ENCODE assay signal across 32 mouse cellular contexts in the genomic region with DNA sequence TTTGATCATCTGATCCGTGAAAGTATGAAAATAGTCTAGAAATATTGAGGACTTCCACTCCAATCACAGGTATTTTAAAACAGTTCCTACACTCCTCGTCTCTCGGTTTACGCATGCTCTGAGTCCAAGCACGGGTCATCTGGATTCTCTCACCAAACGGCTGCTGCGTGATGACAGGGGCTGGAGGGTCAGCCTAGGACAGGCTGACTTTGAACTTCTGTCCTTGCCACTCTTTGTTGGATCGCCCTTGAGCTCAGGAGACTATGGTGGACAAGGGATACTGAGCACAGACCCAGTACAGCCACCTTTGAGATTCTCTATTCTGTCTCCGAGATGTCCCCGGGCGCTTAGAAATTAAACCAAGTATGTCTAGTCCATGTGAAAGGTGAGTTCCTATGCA. TPM values are rescaled to one million over a fixed set of nuclear protein-coding genes. Genes with fewer than 3 reads are reported as not detected.
A peak's percentile ranks its signal among the peaks of the same experiment; 100 is the strongest.
DNase-seq lines count a peak whose midpoint lies in the region; ATAC-seq and TF ChIP-seq lines count a peak whose summit lies in the region.
"Had no signal": no experiment of that assay in that cellular context is flagged by ENCODE, and none has a peak within 500 bp of the region (broad histone marks: within the 10 kb centered on the region; RNA-seq: fewer than 3 reads in every experiment).

No protein-coding gene starts in this region.

- peaks cover 2% of the 10 kb centered on the region for H3K4me1 ChIP-seq in heart, adult 2 months (ENCODE audit: control insufficient read depth, insufficient read depth, low read length)
- H3K4me1 ChIP-seq in heart, embryonic 10.5 days: peaks cover 18% of the 10 kb centered on the region
- H3K4me1 ChIP-seq in heart, embryonic 15.5 days (replicated peaks): peaks cover 12% of the 10 kb centered on the region
- H3K4me1 ChIP-seq: embryonic facial prominence, embryonic 12.5 days; hindbrain, embryonic 10.5 days; hindbrain, embryonic 15.5 days; limb, embryonic 15.5 days; liver, embryonic 13.5 days; midbrain, embryonic 10.5 days; neural tube, embryonic 12.5 days had no signal

- no peak for TF ChIP-seq POLR2A in heart, adult 2 months (IDR thresholded peaks at IDR 0.05; ENCODE audit: insufficient read depth, low read depth, low read length)

- H3K4me3 ChIP-seq in heart, adult 2 months: no peak overlapping the region
- no peak overlapping the region for H3K4me3 ChIP-seq in heart, embryonic 10.5 days
- H3K4me3 ChIP-seq in heart, embryonic 15.5 days: no peak overlapping the region
- H3K4me3 ChIP-seq: embryonic facial prominence, embryonic 12.5 days; gastrocnemius, adult 2 months; hindbrain, embryonic 10.5 days; hindbrain, embryonic 15.5 days; layer of hippocampus, adult 2 months; limb, embryonic 15.5 days; liver, embryonic 13.5 days; midbrain, embryonic 10.5 days; neural tube, embryonic 12.5 days had no signal

- H3K79me2 ChIP-seq in heart, adult 2 months (replicated peaks; ENCODE audit: control insufficient read depth, insufficient read depth, low read length): no peaks in the 10 kb centered on the region

- peak; percentile 93 for TF ChIP-seq EP300 in heart, adult 2 months (IDR thresholded peaks at IDR 0.05; ENCODE audit: insufficient read depth, low read depth, low read length)

- WGBS in heart, adult 2 months: 68% methylated on average over 11 of the region's 11 CpGs
- WGBS in heart, embryonic 10.5 days: 52% methylated on average over 11 of the region's 11 CpGs
- WGBS in heart, embryonic 15.5 days: 42% methylated on average over 11 of the region's 11 CpGs

- peak overlapping the region; percentile 63 for H3K27ac ChIP-seq in heart, adult 2 months
- H3K27ac ChIP-seq in heart, embryonic 10.5 days: peak overlapping the region; percentile 66; the same call in 1 of the 2 replicates
- H3K27ac ChIP-seq in heart, embryonic 15.5 days: peak overlapping the region; percentile 83
- H3K27ac ChIP-seq: embryonic facial prominence, embryonic 12.5 days; gastrocnemius, adult 2 months; hindbrain, embryonic 10.5 days; hindbrain, embryonic 15.5 days; layer of hippocampus, adult 2 months; limb, embryonic 15.5 days; liver, embryonic 13.5 days; midbrain, embryonic 10.5 days; neural tube, embryonic 12.5 days had no signal

- H3K36me3 ChIP-seq in heart, adult 2 months (ENCODE audit: control insufficient read depth, insufficient read depth, low read length): peaks cover 22% of the 10 kb centered on the region
- peaks cover 43% of the 10 kb centered on the region for H3K36me3 ChIP-seq in heart, embryonic 10.5 days
- peaks cover 41% of the 10 kb centered on the region for H3K36me3 ChIP-seq in heart, embryonic 15.5 days
- H3K36me3 ChIP-seq: embryonic facial prominence, embryonic 12.5 days; hindbrain, embryonic 10.5 days; hindbrain, embryonic 15.5 days; limb, embryonic 15.5 days; liver, embryonic 13.5 days; midbrain, embryonic 10.5 days; neural tube, embryonic 12.5 days had no signal

- intact Hi-C loops in heart, adult 2 months (cut with DNase I): loop anchor here (5.0 kb wide), 1 partner anchor 57 kb away; no protein-coding TSS in a partner anchor
- intact Hi-C loops in heart, postnatal 36 days (cut with DNase I): loop anchor here (2.0 kb wide), 1 partner anchor 21 kb away; no protein-coding TSS in a partner anchor

- peak; percentile 72 to 76 for DNase-seq in heart, adult 2 months
- peak; percentile 87 for DNase-seq in heart, embryonic 10.5 days (ENCODE audit: low spot score)
- DNase-seq in heart, postnatal 36 days: peak; percentile 59 to 64
- DNase-seq in c-Kit-positive CD71-positive TER-119-positive erythroid progenitor cells, embryonic 14.5 days (ENCODE audit: low spot score): no peak
- DNase-seq in urinary bladder, postnatal 14 days (ENCODE audit: low spot score): no peak
- DNase-seq in lung, postnatal 14 days: no peak
- DNase-seq in kidney, postnatal 25 days: no peak
- DNase-seq: adrenal gland, postnatal 14 days; cerebellum, adult 18-20 months; cerebellum, postnatal 14 days; gastrocnemius, adult 2 months; gastrocnemius, postnatal 36 days; kidney, adult 11 months; kidney, postnatal 14 days; liver, embryonic 13.5 days; lung, adult 18-20 months; lung, postnatal 10 days; thymus, adult 2 months; thymus, postnatal 4 days had no signal

- TF ChIP-seq CTCF in heart, adult 2 months (IDR thresholded peaks at IDR 0.05): no peak

- H3K9me3 ChIP-seq in heart, embryonic 10.5 days: 0 out of 2 replicates have a peak, but pooled peaks cover under 1% of the 10 kb centered on the region
- no peaks in the 10 kb centered on the region for H3K9me3 ChIP-seq in heart, embryonic 15.5 days (replicated peaks)
- H3K9me3 ChIP-seq: embryonic facial prominence, embryonic 12.5 days; hindbrain, embryonic 10.5 days; hindbrain, embryonic 15.5 days; limb, embryonic 15.5 days; liver, embryonic 13.5 days; midbrain, embryonic 10.5 days; neural tube, embryonic 12.5 days had no signal

- no peak overlapping the region for H3K4me2 ChIP-seq in heart, embryonic 15.5 days
- H3K4me2 ChIP-seq: embryonic facial prominence, embryonic 12.5 days; hindbrain, embryonic 15.5 days; limb, embryonic 15.5 days; liver, embryonic 13.5 days; neural tube, embryonic 12.5 days had no signal

- peak; percentile 90 for ATAC-seq in heart, embryonic 15.5 days (replicated peaks; ENCODE audit: insufficient number of reproducible peaks, insufficient read depth, low FRiP score, low read depth)
- ATAC-seq: CD4-positive, CD25-positive, alpha-beta regulatory T cell, adult 4 months; forebrain, embryonic 14.5 days; inflammation-experienced regulatory T-cells, adult 6 months; midbrain, embryonic 16.5 days had no signal

- no peaks in the 10 kb centered on the region for H3K27me3 ChIP-seq in heart, adult 2 months (ENCODE audit: control insufficient read depth, insufficient read depth, low read length)
- H3K27me3 ChIP-seq in heart, embryonic 10.5 days (ENCODE audit: insufficient read depth, poor library complexity, severe bottlenecking): no peaks in the 10 kb centered on the region
- H3K27me3 ChIP-seq in heart, embryonic 15.5 days: no peaks in the 10 kb centered on the region
- H3K27me3 ChIP-seq: embryonic facial prominence, embryonic 12.5 days; hindbrain, embryonic 15.5 days; limb, embryonic 15.5 days; liver, embryonic 13.5 days; neural tube, embryonic 12.5 days had no signal

- no peak overlapping the region for H3K9ac ChIP-seq in heart, adult 2 months (ENCODE audit: low read depth, low read length)
- no peak overlapping the region for H3K9ac ChIP-seq in heart, embryonic 15.5 days
- H3K9ac ChIP-seq: embryonic facial prominence, embryonic 12.5 days; hindbrain, embryonic 15.5 days; limb, embryonic 15.5 days; liver, embryonic 13.5 days; neural tube, embryonic 12.5 days had no signal

RNA-seq across cellular contexts. Expression of gene Abcc9, which starts 12.4 kb away (rescaled TPM):
- total RNA-seq in heart, adult 2 months (2021): 100 to 1,000 TPM; 227 to 235 TPM
- 57.8 and 100 TPM in 2 replicates for polyA plus RNA-seq in heart, adult 2 months (2012; rRNA removed)
- 11.2 and 25.6 TPM in 2 replicates for polyA plus RNA-seq in heart, embryonic 10.5 days (2016; fragmentation: Nextera tagmentation; extraction: Ambion mirVana)
- 14.6 and 15.2 TPM in 2 replicates for polyA plus RNA-seq in heart, embryonic 15.5 days (2015; fragmentation: Nextera tagmentation; extraction: Ambion mirVana)
- total RNA-seq in heart, postnatal 36 days (2021): 100 to 1,000 TPM; 238 to 242 TPM
- total RNA-seq: megakaryocyte progenitor cell, adult 5-6 weeks had no signal
- polyA plus RNA-seq: CD4-positive, CD25-positive, alpha-beta regulatory T cell, adult 4 months had no signal

Comparison
In these comparisons a context has a peak if more than half of its experiments do, and no peak if none do; other contexts are left out.
1. DNase-seq: peak in heart, adult 2 months (2 of 2), heart, embryonic 10.5 days (single experiment) and heart, postnatal 36 days (2 of 2); none in c-Kit-positive CD71-positive TER-119-positive erythroid progenitor cells, embryonic 14.5 days (single experiment), urinary bladder, postnatal 14 days (single experiment), lung, postnatal 14 days (single experiment) and kidney, postnatal 25 days (0 of 2).
2. Peak in every context shown above with its lines, with median percentiles within 50 percentile points of each other: H3K27ac ChIP-seq.